Mouse (Mus musculus) limb, embryonic 14.5 days (tissue): ENCODE measurements around the gene Dgkb. TPM values are rescaled to one million over a fixed set of nuclear protein-coding genes. Genes with fewer than 3 reads are reported as not detected.

Source experiments
- ATAC-seq: fragments of 200-750 bp; cut with Nextera tagmentation; 2 replicates; pipeline ENCODE4 v1.8.0; 2017; ENCODE audit warnings: low read depth, moderate number of reproducible peaks, moderate TSS enrichment; ENCODE audit not compliant: low FRiP score
- DNase-seq: peaks from one replicate; pipeline ENCODE4 v3.0.0-alpha.2; 2015; ENCODE audit warnings: low spot score
- H3K27ac ChIP-seq: fragments of 300-500 bp; sonication (generic); replicated peaks from 2 replicates; pipeline ENCODE4 v1.5.1; 2014; ENCODE audit warnings: low read depth, mild to moderate bottlenecking, low read length, moderate library complexity, mixed read lengths
- H3K27me3 ChIP-seq: fragments of 300-500 bp; sonication (generic); 2 replicates; pipeline ENCODE4 v1.6.1; 2014; ENCODE audit warnings: low read length, mixed read lengths; ENCODE audit not compliant: control insufficient read depth, insufficient read depth
- H3K36me3 ChIP-seq: fragments of 300-500 bp; sonication (generic); 2 replicates; pipeline ENCODE4 v1.6.1; 2014; ENCODE audit warnings: mild to moderate bottlenecking, low read length, moderate library complexity, mixed read lengths; ENCODE audit not compliant: control insufficient read depth, insufficient read depth
- H3K4me1 ChIP-seq: fragments of 300-500 bp; sonication (generic); 2 replicates; pipeline ENCODE4 v1.6.1; 2014; ENCODE audit warnings: antibody characterized with exemption, low read length, mixed read lengths; ENCODE audit not compliant: control insufficient read depth, insufficient read depth
- H3K4me2 ChIP-seq: fragments of 300-500 bp; sonication (generic); replicated peaks from 2 replicates; pipeline ENCODE4 v1.6.1; 2014; ENCODE audit warnings: low read depth, mild to moderate bottlenecking, low read length, moderate library complexity; ENCODE audit not compliant: severe bottlenecking
- H3K4me3 ChIP-seq: fragments of 300-500 bp; sonication (generic); replicated peaks from 2 replicates; pipeline ENCODE4 v1.5.1; 2014; ENCODE audit warnings: low read length
- H3K9ac ChIP-seq: fragments of 300-500 bp; sonication (generic); 2 replicates; pipeline ENCODE4 v1.6.1; 2014; ENCODE audit warnings: mild to moderate bottlenecking, low read depth, low read length, moderate library complexity; ENCODE audit not compliant: severe bottlenecking
- H3K9me3 ChIP-seq: fragments of 300-500 bp; sonication (generic); 2 replicates; pipeline ENCODE4 v1.6.1; 2016; ENCODE audit warnings: low read length; ENCODE audit not compliant: control insufficient read depth
- POLR2A ChIP-seq: fragments of 200-500 bp; IDR thresholded peaks from 2 replicates; pipeline ENCODE4 v1.8.0; 2012; ENCODE audit warnings: inconsistent platforms, mild to moderate bottlenecking, moderate library complexity, borderline replicate concordance; ENCODE audit not compliant: insufficient read depth, insufficient read length; ENCODE audit errors: extremely low read depth
- WGBS: fragments of 180-500 bp; shearing (Covaris S2); extraction: QIAGEN DNeasy Blood & Tissue Kit; methylation state at CpG from one replicate; pipeline ENCODE4 v1.1.7; 2014; 5-methylcytosine and 5-hydroxymethylcytosine counted together
- polyA plus RNA-seq, 2 experiments: library from polyadenylated mRNA; depleted of rRNA in 1 of 2; stranded (reverse) in 1 of 2; unstranded in 1 of 2; fragments of >200 nt; fragmentation: Nextera tagmentation in 1 of 2; extraction: Ambion mirVana in 1 of 2; gene quantifications; 2 replicates each; pipeline versions ENCODE4 v1.2.1 to v1.2.3; 2012 to 2014

The Dgkb gene
- polyA plus RNA-seq, 2 experiments: 0.56 to 0.80 TPM

GRCm38 (mm10) chr12:38608104-38608503 lies 790.6 kb downstream of the Dgkb start:
- Histone ChIP-seq H3K4me1 (no peaks in the 10 kb centered on the region), H3K4me2 (no peak overlapping the region), H3K36me3 (no peaks in the 10 kb centered on the region), H3K4me3 (no peak overlapping the region), H3K9ac (no peak overlapping the region), H3K27ac (no peak overlapping the region), H3K27me3 (no peaks in the 10 kb centered on the region), H3K9me3 (no peaks in the 10 kb centered on the region)
- DNase-seq (no peak), ATAC-seq (no peak)
- WGBS: 76% methylated on average over 1 of the region's 1 CpGs
- no peak for TF ChIP-seq POLR2A

GRCm38 (mm10) chr12:38668265-38668664 lies 850.7 kb downstream of the Dgkb start:
- Histone ChIP-seq H3K4me3 (no peak overlapping the region), H3K4me1 (no peaks in the 10 kb centered on the region), H3K36me3 (no peaks in the 10 kb centered on the region), H3K9ac (no peak overlapping the region), H3K27ac (no peak overlapping the region), H3K27me3 (no peaks in the 10 kb centered on the region), H3K9me3 (no peaks in the 10 kb centered on the region), H3K4me2 (no peak overlapping the region)
- WGBS: 47% methylated on average over 3 of the region's 3 CpGs
- no peak for ATAC-seq
- DNase-seq: no peak
- no peak for TF ChIP-seq POLR2A
